Mouse (Mus musculus) c-Kit-negative CD71-positive TER-119-positive erythroid progenitor cells, embryonic 14.5 days (primary cell): Measurements from ENCODE around the gene Vangl1.
A peak's percentile ranks its signal among the peaks of the same experiment; 100 is the strongest.
"Not testable (repeated sequence)": the region's sequence is repeated elsewhere in the genome, so short reads cannot be mapped to it uniquely, and the experiment has no call there.

Experiments used
- DNase-seq: peaks from one replicate; pipeline ENCODE4 v3.0.0-alpha.2; 2013; ENCODE audit warnings: low read depth, low spot score

Gene Vangl1

DNA sequence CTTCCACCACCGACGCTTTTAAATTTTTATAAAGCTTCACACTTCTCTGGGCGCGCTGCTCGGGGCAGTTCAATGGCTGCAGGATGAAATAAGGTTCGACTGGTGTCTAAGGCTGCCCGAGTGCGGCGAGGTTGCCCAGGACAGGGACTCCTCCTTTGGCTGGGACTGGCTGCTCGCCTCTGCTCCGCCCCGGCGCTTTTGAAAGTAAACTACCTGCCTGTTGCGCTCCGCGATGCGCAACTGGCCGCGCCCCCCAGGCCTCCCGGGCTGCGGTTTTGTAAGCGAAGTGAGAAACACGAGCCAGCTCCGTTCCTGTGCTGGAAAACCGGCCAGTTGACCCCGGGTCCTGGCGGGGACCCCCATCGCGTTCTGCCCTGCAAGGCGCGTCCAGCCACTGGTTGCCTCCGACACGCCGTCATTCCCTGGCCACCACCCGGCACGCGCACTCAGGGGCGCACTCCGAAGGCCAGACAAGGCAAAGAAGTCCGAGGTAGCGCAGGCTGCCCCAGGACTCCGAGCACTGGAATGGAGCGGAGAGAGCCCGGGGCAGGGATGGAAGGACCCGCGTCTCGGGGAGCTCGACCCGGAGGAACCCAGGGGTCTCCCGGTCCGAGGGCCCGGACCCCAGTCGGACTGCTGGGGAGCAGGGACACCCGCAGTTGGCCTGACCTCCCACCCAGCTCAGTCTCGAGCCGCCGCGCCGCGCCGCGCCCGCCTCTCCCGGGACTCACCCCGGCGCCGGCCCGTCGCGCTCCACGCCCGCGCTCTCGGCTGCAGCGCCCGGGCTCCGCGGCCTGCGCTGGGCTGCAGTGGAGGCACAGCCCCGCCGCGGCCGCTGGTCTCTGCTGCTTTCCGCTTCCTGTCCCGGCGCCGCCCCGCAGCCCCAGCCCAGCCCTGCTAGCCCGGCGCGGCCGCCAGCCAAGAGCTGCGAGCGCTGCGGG, at the start of gene Vangl1:
Vangl1 (minus strand) TSS at position 913 of the 941 bp plus-strand sequence.
- DNase-seq: no peak

GRCm38 (mm10) chr3:102253554-102253953, 49.1 kb upstream of the Vangl1 start:
- DNase-seq: no peak

DNA sequence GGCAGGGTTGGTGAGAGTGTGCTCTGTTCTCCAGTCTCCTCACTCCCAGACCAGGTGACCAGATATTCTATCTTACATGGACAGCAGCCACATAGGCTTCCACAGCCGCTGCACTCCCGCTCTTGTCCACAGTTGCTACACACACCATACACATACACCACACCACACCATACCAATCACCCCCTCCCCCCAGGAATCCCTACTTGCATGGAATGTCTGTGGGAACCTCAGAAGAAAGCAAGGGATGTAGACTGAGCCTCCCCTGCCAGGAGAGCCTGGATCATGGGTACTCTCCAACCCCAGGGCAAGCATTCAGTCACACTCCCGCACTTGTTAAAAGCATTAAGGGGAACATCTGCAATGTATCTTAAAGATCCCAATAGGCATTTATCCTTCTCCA, 48.4 kb upstream of the Vangl1 start:
- no peak for DNase-seq

- no peak for DNase-seq
Measured at GRCm38 (mm10) chr3:102250873-102251272, 46.4 kb upstream of the Vangl1 start.

GRCm38 (mm10) chr3:102249401-102249991, 45.0 kb upstream of the Vangl1 start:
- no peak for DNase-seq

- no peak for DNase-seq
Measured at GRCm38 (mm10) chr3:102244601-102245000, 40.1 kb upstream of the Vangl1 start.

GRCm38 (mm10) chr3:102242854-102243253, 38.4 kb upstream of the Vangl1 start:
- DNase-seq: no peak

DNA sequence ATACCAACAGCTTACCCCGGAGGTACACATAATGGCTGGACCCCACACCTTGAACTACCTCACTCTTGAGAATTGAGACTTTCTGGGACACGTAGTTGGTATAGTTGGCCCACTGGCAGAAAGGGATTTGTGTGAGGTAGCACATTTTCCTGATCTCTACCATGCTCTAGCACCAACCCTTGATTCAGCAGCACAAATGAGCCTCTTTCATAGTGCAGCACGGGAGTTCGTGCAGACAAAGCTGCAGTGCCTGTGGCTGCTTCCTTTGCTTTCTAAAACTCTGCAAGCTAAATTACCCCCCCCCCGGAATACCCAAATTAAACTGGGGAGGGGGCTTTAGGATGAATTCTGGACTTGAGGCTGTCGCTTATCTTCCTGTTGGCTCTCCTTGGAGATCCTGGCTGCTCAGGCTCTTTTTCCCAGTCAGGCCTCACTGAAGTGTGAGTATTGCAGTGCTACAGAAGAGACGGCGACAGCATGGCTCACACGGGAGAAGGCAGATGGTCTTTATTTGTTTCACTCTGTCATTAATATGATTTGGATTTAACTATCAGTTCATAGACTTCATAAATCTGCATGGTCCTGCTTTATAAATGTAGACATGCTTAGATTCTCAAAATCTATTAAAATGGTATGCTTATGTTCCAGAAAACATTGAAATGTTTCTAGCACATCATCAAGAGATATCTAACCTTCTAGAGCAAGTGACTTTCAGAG, 27.1 kb upstream of the Vangl1 start:
- DNase-seq: no peak

DNA sequence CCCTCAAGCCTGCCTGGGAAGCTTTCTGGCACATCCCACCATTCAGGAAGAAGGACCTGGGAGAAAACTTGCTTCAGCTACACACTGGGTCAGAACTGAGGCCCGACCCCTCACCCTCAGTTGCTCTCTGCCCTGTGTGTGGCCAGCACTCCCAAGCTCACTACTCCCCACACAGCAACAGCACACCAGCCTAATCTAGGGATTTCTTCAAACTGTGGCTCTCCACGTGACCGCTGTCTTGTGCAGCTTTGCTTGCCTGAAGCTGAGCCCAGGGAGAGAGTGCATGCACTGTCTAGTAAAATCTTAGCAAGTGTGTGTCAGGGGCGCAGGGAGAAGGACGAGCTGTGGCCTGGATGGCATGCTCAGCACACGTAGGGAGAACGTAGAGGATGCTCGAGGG, 18.3 kb upstream of the Vangl1 start:
- DNase-seq: no peak

GRCm38 (mm10) chr3:102218301-102218700, 13.8 kb upstream of the Vangl1 start:
- no peak for DNase-seq

- DNase-seq: no peak
Measured at GRCm38 (mm10) chr3:102214736-102215135, 10.2 kb upstream of the Vangl1 start.

GRCm38 (mm10) chr3:102214299-102214698, 9.8 kb upstream of the Vangl1 start:
- DNase-seq: no peak

DNA sequence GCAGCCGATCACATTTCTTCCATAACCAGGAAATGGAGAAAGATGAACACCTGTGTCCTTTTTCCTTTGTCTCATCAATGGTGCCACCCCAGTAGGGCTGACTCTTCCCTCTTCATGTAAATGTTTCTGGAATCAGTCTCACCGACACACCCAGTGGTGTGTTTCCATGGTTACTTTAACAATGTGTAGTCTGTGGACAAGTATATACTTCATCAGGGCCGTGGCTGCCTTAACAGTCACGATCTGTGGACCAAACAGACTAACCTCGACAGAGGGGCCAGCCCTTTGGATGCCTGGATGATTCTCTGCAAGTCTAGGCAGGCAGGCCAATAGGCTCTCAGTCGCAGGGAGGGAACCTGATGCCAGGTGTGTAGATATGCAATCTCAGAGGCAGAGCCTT, 8.4 kb upstream of the Vangl1 start:
- DNase-seq: no peak

- no peak for DNase-seq
Measured at GRCm38 (mm10) chr3:102212336-102212735, 7.8 kb upstream of the Vangl1 start.

DNA sequence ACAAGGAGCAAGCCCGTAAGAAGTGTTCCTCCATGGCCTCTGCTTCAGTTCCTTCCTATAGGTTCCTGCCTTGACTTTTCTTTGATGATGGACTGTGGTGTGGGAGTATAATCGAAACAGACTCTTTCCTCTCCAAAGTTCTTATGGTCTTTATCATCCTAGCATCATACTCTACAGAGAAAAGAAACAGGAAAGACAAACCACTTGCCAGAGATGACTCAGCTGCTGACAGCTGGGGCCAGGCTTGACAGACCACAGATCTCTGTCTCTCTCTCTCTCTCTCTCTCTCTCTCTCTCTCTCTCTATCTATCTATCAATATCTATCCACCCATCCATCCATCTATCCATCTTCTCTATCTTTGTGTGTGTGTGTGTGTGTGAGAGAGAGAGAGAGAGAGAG, 6.8 kb upstream of the Vangl1 start:
- DNase-seq: no peak

- DNase-seq: peak; percentile 19
Measured at GRCm38 (mm10) chr3:102210775-102211174, 6.3 kb upstream of the Vangl1 start.

GRCm38 (mm10) chr3:102208861-102209260, 4.4 kb upstream of the Vangl1 start:
- DNase-seq: no peak

DNA sequence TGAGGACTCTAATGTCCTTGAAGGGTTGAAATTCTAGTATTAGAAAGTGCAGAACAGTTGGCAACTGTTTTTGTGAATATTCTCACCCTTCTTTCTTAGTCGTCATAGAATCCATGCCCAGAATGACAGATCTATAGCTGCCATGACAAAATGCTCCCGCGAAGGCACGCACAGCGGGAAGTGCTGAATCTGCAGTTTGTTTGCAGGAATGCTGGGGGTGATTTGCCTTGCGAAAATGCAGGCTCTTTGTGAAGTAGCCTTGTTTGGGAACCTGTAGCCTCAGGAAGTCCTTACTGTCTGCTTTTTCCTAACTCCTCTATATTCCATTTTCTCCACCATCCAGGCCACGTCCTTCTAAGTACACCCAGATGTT, 951 bp upstream of the Vangl1 start:
- no peak for DNase-seq

DNA sequence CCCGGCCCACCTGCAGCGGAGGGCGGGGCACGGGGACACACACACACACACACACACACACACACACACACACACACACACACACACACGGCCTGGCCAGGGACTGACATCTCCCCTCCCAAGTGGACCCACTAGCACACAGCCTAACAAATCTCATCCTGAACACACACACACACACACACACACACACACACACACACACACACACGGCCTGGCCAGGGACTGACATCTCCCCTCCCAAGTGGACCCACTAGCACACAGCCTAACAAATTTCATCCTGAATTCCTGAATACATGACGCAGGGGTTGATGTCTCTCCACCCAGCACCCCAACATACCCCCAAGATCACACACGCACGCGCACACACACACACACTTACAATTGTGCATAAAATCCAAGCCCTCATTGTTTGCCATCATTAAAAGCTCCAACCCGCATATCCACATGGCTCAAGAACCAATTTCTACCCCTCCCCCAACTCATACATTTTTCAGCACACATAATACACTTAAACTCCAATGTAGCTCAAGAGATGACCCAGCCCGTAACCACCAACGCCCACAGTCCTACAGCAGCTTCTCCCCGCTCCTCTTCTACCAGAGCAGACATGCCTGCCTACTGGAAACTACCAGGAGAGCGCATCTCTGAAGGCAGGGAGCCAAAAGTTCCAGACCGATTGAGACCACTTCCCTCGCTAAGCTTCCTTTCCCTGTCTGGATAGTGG, 403 bp upstream of the Vangl1 start:
- DNase-seq: not testable (repeated sequence)

- no peak for DNase-seq
Measured at GRCm38 (mm10) chr3:102203131-102203530, 1.4 kb downstream of the Vangl1 start.

- no peak for DNase-seq
Measured at GRCm38 (mm10) chr3:102199991-102200390, 4.5 kb downstream of the Vangl1 start.

GRCm38 (mm10) chr3:102199226-102199625, 5.3 kb downstream of the Vangl1 start:
- no peak for DNase-seq
